ENCODE assay signal across 15 mouse cellular contexts in the genomic region with DNA sequence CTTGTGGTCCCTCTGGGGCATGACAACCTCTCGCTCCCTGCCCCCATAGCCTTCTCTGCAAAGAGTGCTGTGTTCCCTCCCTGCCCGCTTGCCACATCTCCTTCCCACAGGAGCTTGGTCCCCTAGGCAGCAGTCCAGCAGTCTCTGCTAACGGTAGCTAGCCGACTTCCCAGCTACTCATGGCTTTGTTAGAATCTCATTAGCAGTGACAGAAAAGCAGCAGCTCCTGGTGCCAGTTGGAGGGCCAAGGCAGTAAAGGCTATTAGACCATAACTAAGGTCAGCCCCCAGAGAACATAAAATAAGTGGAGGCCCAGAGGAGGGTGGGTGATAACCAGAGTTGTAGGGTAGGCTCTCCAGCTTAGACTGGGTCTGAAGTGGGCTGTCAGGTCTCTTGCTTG. TPM values are rescaled to one million over a fixed set of nuclear protein-coding genes. Genes with fewer than 3 reads are reported as not detected.
A peak's percentile ranks its signal among the peaks of the same experiment; 100 is the strongest.
DNase-seq lines count a peak whose midpoint lies in the region; ATAC-seq and TF ChIP-seq lines count a peak whose summit lies in the region.
"Had no signal": no experiment of that assay in that cellular context is flagged by ENCODE, and none has a peak within 500 bp of the region (broad histone marks: within the 10 kb centered on the region; RNA-seq: fewer than 3 reads in every experiment).

No protein-coding gene starts in this region.

- H3K4me3 ChIP-seq in forebrain, postnatal 0 days (ENCODE audit: low read depth, low read length): no peak overlapping the region
- H3K4me3 ChIP-seq in forebrain, embryonic 11.5 days (ENCODE audit: low read depth, low read length): no peak overlapping the region
- no peak overlapping the region for H3K4me3 ChIP-seq in kidney, embryonic 16.5 days (ENCODE audit: low read length)
- no peak overlapping the region for H3K4me3 ChIP-seq in limb, embryonic 12.5 days (replicated peaks)
- H3K4me3 ChIP-seq: midbrain, embryonic 12.5 days had no signal

- H3K36me3 ChIP-seq in forebrain, postnatal 0 days (ENCODE audit: insufficient read depth): no peaks in the 10 kb centered on the region
- no peaks in the 10 kb centered on the region for H3K36me3 ChIP-seq in forebrain, embryonic 11.5 days (ENCODE audit: control insufficient read depth, insufficient read depth, low read length)
- H3K36me3 ChIP-seq in kidney, embryonic 16.5 days (ENCODE audit: insufficient read depth, low read length): no peaks in the 10 kb centered on the region
- H3K36me3 ChIP-seq in limb, embryonic 12.5 days: no peaks in the 10 kb centered on the region
- H3K36me3 ChIP-seq: midbrain, embryonic 12.5 days had no signal

- no peak overlapping the region for H3K4me2 ChIP-seq in forebrain, postnatal 0 days (ENCODE audit: low read depth)
- H3K4me2 ChIP-seq in forebrain, embryonic 11.5 days (ENCODE audit: low read depth, low read length, severe bottlenecking): no peak overlapping the region
- no peak overlapping the region for H3K4me2 ChIP-seq in kidney, embryonic 16.5 days (replicated peaks; ENCODE audit: low read depth, low read length)
- peak overlapping the region; percentile 26; the same call in 1 of the 2 replicates for H3K4me2 ChIP-seq in limb, embryonic 12.5 days
- H3K4me2 ChIP-seq: lung, embryonic 14.5 days; midbrain, embryonic 12.5 days had no signal

- TF ChIP-seq CTCF in forebrain, postnatal 0 days (IDR thresholded peaks at IDR 0.05; ENCODE audit: low read depth): no peak

- no peaks in the 10 kb centered on the region for H3K27me3 ChIP-seq in forebrain, postnatal 0 days (ENCODE audit: insufficient read depth, low read length)
- 0 out of 2 replicates have a peak, but pooled peaks cover 2% of the 10 kb centered on the region for H3K27me3 ChIP-seq in forebrain, embryonic 11.5 days (ENCODE audit: control insufficient read depth, insufficient read depth, low read length)
- no peaks in the 10 kb centered on the region for H3K27me3 ChIP-seq in kidney, embryonic 16.5 days (ENCODE audit: insufficient read depth, low read length)
- H3K27me3 ChIP-seq in limb, embryonic 12.5 days: no peaks in the 10 kb centered on the region

- H3K9ac ChIP-seq in forebrain, postnatal 0 days: no peak overlapping the region
- no peak overlapping the region for H3K9ac ChIP-seq in forebrain, embryonic 11.5 days (ENCODE audit: low read length)
- no peak overlapping the region for H3K9ac ChIP-seq in kidney, embryonic 16.5 days (replicated peaks; ENCODE audit: low read length)
- H3K9ac ChIP-seq in limb, embryonic 12.5 days (replicated peaks): no peak overlapping the region
- H3K9ac ChIP-seq: lung, embryonic 14.5 days; midbrain, embryonic 12.5 days had no signal

- 30% methylated on average over 4 of the region's 4 CpGs for WGBS in forebrain, postnatal 0 days
- WGBS in forebrain, embryonic 11.5 days: 35% methylated on average over 4 of the region's 4 CpGs
- WGBS in kidney, embryonic 16.5 days: 16% methylated on average over 4 of the region's 4 CpGs
- 39% methylated on average over 4 of the region's 4 CpGs for WGBS in limb, embryonic 12.5 days

- no peak overlapping the region for H3K27ac ChIP-seq in forebrain, postnatal 0 days (ENCODE audit: low read depth, low read length)
- H3K27ac ChIP-seq in forebrain, embryonic 11.5 days (ENCODE audit: low read depth, low read length): no peak overlapping the region
- H3K27ac ChIP-seq in kidney, embryonic 16.5 days (ENCODE audit: low read length): no peak overlapping the region
- H3K27ac ChIP-seq in limb, embryonic 12.5 days: peak overlapping the region; percentile 90
- H3K27ac ChIP-seq: midbrain, embryonic 12.5 days had no signal

- H3K4me1 ChIP-seq in forebrain, postnatal 0 days (ENCODE audit: insufficient read depth): peaks cover 13% of the 10 kb centered on the region
- peaks cover 13% of the 10 kb centered on the region for H3K4me1 ChIP-seq in forebrain, embryonic 11.5 days (replicated peaks; ENCODE audit: control insufficient read depth, insufficient read depth, low read length)
- peaks cover 49% of the 10 kb centered on the region for H3K4me1 ChIP-seq in kidney, embryonic 16.5 days (ENCODE audit: insufficient read depth, low read length)
- H3K4me1 ChIP-seq in limb, embryonic 12.5 days (replicated peaks): peaks cover 71% of the 10 kb centered on the region

- no peaks in the 10 kb centered on the region for H3K9me3 ChIP-seq in forebrain, postnatal 0 days (ENCODE audit: low read length)
- H3K9me3 ChIP-seq in forebrain, embryonic 11.5 days (ENCODE audit: control insufficient read depth, low read length): no peaks in the 10 kb centered on the region
- H3K9me3 ChIP-seq in kidney, embryonic 16.5 days (ENCODE audit: low read length): no peaks in the 10 kb centered on the region
- no peaks in the 10 kb centered on the region for H3K9me3 ChIP-seq in limb, embryonic 12.5 days
- H3K9me3 ChIP-seq: midbrain, embryonic 12.5 days had no signal

- DNase-seq in forebrain, postnatal 0 days: no peak
- DNase-seq in forebrain, embryonic 11.5 days (ENCODE audit: low spot score): no peak
- no peak for DNase-seq in kidney, postnatal 25 days
- DNase-seq in adipocyte (ENCODE audit: low spot score): peak; percentile 23
- no peak for DNase-seq in urinary bladder, postnatal 10 days (ENCODE audit: low spot score)
- DNase-seq: adrenal gland, adult 8-10 months; cerebellum, adult 11-12 months; embryo, embryonic 11 days; lung, embryonic 14.5 days; thymus, adult 18-20 months had no signal

- ATAC-seq in forebrain, postnatal 0 days: peak; percentile 25; the same call in 1 of the 2 replicates
- ATAC-seq in forebrain, embryonic 11.5 days (replicated peaks; ENCODE audit: low FRiP score): no peak
- ATAC-seq in kidney, embryonic 16.5 days (ENCODE audit: low FRiP score, low TSS enrichment): peak; percentile 68
- no peak for ATAC-seq in limb, embryonic 12.5 days (ENCODE audit: insufficient number of reproducible peaks, insufficient read depth, low FRiP score, low TSS enrichment, low read depth)
- no peak for ATAC-seq in megakaryocyte-erythroid progenitor cell, adult 5-6 weeks (replicated peaks; ENCODE audit: low FRiP score, low TSS enrichment, poor library complexity, severe bottlenecking)
- ATAC-seq: intestine, postnatal 0 days had no signal

RNA-seq across cellular contexts. Expression of a gene that starts 21.1 kb away (rescaled TPM):
- 7.6 and 28.3 TPM in 2 replicates for total RNA-seq in forebrain, postnatal 0 days (2014; rRNA removed)
- 2.5 and 4.9 TPM in 2 replicates for polyA plus RNA-seq in forebrain, postnatal 0 days (2015; fragmentation: Nextera tagmentation; extraction: Ambion mirVana)
- 128 and 143 TPM in 2 replicates for polyA plus RNA-seq in forebrain, embryonic 11.5 days (2014; fragmentation: Nextera tagmentation; extraction: Ambion mirVana)
- 19.0 and 19.5 TPM in 2 replicates for polyA plus RNA-seq in kidney, embryonic 16.5 days (2015; fragmentation: Nextera tagmentation; extraction: Ambion mirVana)
- polyA plus RNA-seq in limb, embryonic 12.5 days (2016; fragmentation: Nextera tagmentation; extraction: Ambion mirVana): 431 and 545 TPM in 2 replicates
- not detected in 2 replicates for total RNA-seq in megakaryocyte-erythroid progenitor cell, adult 5-6 weeks (2014; fragmentation: Nextera tagmentation)
- total RNA-seq in megakaryocyte-erythroid progenitor cell, adult 5-6 weeks (2017): not detected in 2 replicates

Comparison
In these comparisons a context has a peak if more than half of its experiments do, and no peak if none do; other contexts are left out.
1. ATAC-seq: peak in forebrain, postnatal 0 days (single experiment) and kidney, embryonic 16.5 days (single experiment); none in forebrain, embryonic 11.5 days (single experiment), limb, embryonic 12.5 days (single experiment) and megakaryocyte-erythroid progenitor cell, adult 5-6 weeks (single experiment).